Mouse (Mus musculus) erythroblast, embryonic 14.5 days (primary cell): ENCODE data around the gene Golph3.

Experiments used
- GATA1 ChIP-seq: IDR thresholded peaks from 2 replicates; pipeline ENCODE4 v1.6.1; 2012; ENCODE audit warnings: low read length, inconsistent platforms, mixed read lengths
- TAL1 ChIP-seq: IDR thresholded peaks from 3 replicates; pipeline ENCODE4 v1.6.1; 2012; ENCODE audit warnings: low read length, inconsistent platforms, mixed read lengths

GRCm38 (mm10) chr15:12291757-12292156 is 29.5 kb upstream of the Golph3 start:
- TF ChIP-seq GATA1, result no peak
- TF ChIP-seq TAL1, result no peak
